Mouse (Mus musculus) adipocyte (in vitro differentiated cells): ENCODE data around the gene Psg29.

Experiments
- DNase-seq: peaks from one replicate; pipeline ENCODE4 v3.0.0-alpha.2; 2016; ENCODE audit warnings: low spot score

Gene Psg29

GRCm38 (mm10) chr7:17203177-17203576, at the start of gene Psg29:
TSS of gene Psg29 (plus strand) at chr7:17203477.
- DNase-seq, result no peak

- peak; percentile 49 for DNase-seq
Observed at GRCm38 (mm10) chr7:17155634-17156033, 47.6 kb upstream of the Psg29 start.

- no peak for DNase-seq
Observed at GRCm38 (mm10) chr7:17156885-17157677, 46.2 kb upstream of the Psg29 start.

GRCm38 (mm10) chr7:17159011-17159410, 44.3 kb upstream of the Psg29 start:
- peak; percentile 16 for DNase-seq

DNA sequence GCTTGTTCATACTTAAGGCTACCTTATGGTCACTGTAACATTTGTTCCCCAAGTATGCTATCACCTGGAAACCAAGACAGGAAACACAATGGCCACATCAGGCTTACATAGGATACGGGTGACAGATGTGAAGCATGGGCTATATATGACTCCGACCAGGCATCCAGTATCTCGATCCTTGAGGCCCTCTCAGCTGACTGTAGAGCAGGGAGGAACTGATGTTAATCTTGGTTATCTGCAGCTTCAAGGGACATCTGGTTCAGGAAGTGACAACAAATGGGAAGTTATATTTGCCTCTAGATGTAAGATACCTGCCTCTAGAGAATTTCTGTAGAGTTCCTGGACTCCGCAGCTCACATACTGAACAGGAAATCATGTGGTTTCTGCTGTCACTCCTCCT, 31.4 kb upstream of the Psg29 start:
- DNase-seq, result no peak

DNA sequence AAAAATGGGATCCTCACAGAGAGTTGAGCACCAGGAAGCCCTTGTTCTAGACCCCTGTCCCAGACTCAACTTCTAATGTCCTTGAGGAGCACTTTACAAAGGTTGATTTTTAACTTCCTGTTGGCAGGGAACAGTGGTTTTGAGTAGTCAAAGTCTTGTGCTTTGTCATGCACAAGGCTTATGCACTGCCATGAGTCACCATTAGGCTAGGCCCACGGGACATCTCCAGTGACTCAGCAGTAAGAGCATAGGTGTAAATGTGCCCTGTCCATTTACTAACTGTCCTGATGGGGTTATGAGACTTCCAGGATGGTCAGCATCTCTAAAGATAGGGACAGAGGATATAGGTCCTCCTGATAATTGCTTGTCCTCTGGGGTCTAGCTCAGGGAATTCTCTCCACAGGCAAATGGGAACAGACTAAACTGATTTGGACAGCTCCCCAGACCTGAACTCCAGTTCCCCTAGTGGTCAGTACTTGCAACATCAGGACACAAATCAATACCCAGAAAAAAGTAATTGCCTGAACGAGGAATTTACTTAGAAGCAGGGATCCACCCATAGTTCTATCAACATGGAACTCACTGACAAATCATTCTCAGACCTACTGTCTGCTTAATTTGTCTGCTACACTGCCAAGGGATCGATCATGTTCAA, 2.4 kb downstream of the Psg29 start:
- no peak for DNase-seq
